Mouse (Mus musculus): ENCODE measurements at regions not wholly inside any gene's neighbourhood (a gene's known extent, or its start where the extent isn't known, plus 50 kb on each side); places are given as distances from the start of the nearest gene placed in this dataset.

GRCm38 (mm10) chr14:89061319-89061718 is 590.1 kb upstream of the Pcdh20 start:
- H3K4me1 ChIP-seq (ENCODE audit: control insufficient read depth in 1 of 2, insufficient read depth in 2 of 2, low read length in 2 of 2): no peaks in the 10 kb centered on the region
- no peak for DNase-seq (ENCODE audit: low read depth, low spot score)
- H3K27me3 ChIP-seq (ENCODE audit: control insufficient read depth in 1 of 2, insufficient read depth in 2 of 2, low read length in 2 of 2): no peaks in the 10 kb centered on the region

DNA sequence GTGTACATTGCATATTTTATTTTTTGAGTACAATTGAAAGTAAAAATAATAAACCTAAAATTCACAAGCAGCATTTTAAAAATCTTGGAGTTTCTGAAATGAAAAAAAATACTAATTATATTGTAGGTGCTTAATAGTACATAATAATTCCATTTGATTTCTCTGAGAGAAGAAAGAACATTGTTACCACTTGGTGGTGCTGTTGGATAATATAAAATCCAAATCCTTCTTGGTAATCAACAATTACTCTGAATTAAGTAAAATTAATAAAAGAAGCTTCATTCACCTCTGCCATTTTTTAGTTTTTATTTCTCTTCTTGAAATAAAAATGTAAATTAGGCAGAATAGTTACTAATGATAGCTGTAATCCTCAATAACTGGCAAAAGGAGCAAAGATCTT is 563.2 kb upstream of the Pcdh20 start:
- TF ChIP-seq TCF12 (IDR thresholded peaks at IDR 0.05; ENCODE audit: low read depth, low read length) (no peak), SMC3 (IDR thresholded peaks at IDR 0.05; ENCODE audit: low read depth, low read length) (peak; percentile 51), MEF2A (IDR thresholded peaks at IDR 0.05; ENCODE audit: extremely low read depth, insufficient replicate concordance, low read depth, low read length, poor library complexity, severe bottlenecking) (no peak), RAD21 (IDR thresholded peaks at IDR 0.05; ENCODE audit: low read depth, low read length) (peak; percentile 85), UBTF (IDR thresholded peaks at IDR 0.05; ENCODE audit: borderline replicate concordance, insufficient read depth, low read depth, low read length) (no peak), ELF1 (IDR thresholded peaks at IDR 0.05; ENCODE audit: low read depth, low read length) (no peak), BHLHE40 (IDR thresholded peaks at IDR 0.05; ENCODE audit: borderline replicate concordance, low read depth, low read length) (no peak), JUND (IDR thresholded peaks at IDR 0.05; ENCODE audit: low read depth, low read length) (no peak), MYB (IDR thresholded peaks at IDR 0.05; ENCODE audit: low read depth, low read length) (no peak), POLR2AphosphoS5 (IDR thresholded peaks at IDR 0.05; ENCODE audit: borderline replicate concordance, low read depth, low read length) (no peak), MXI1 (IDR thresholded peaks at IDR 0.05; ENCODE audit: low read depth, low read length) (no peak), EP300 (IDR thresholded peaks at IDR 0.05; ENCODE audit: low read depth in 1 of 2, low read length in 2 of 2) (no peak), SIN3A (IDR thresholded peaks at IDR 0.05; ENCODE audit: low read length) (no peak), TBP (IDR thresholded peaks at IDR 0.05; ENCODE audit: low read depth, low read length) (no peak), POLR2AphosphoS2 (IDR thresholded peaks at IDR 0.05; ENCODE audit: low read length) (no peak), ZC3H11A (IDR thresholded peaks at IDR 0.05; ENCODE audit: low read depth, low read length) (peak; percentile 41), ZNF384 (IDR thresholded peaks at IDR 0.05; ENCODE audit: low read depth, low read length) (no peak), E2F4 (IDR thresholded peaks at IDR 0.05; ENCODE audit: borderline replicate concordance, low read depth, low read length) (no peak), ZMIZ1 (IDR thresholded peaks at IDR 0.05; ENCODE audit: low read depth, low read length) (no peak), HCFC1 (IDR thresholded peaks at IDR 0.05; ENCODE audit: low read depth, low read length) (no peak), RCOR1 (IDR thresholded peaks at IDR 0.05; ENCODE audit: low read depth, low read length) (no peak), USF2 (IDR thresholded peaks at IDR 0.05; ENCODE audit: borderline replicate concordance in 1 of 2, insufficient read depth in 1 of 2, low read depth in 1 of 2, low read length in 2 of 2) (no peak), TAL1 (IDR thresholded peaks at IDR 0.05; ENCODE audit: low read length) (no peak), MAX (IDR thresholded peaks at IDR 0.05; ENCODE audit: low read length) (no peak), ETS1 (IDR thresholded peaks at IDR 0.05; ENCODE audit: low read depth, low read length) (no peak), CTCF (IDR thresholded peaks at IDR 0.05 in 2 of 3, conservative IDR thresholded peaks at IDR 0.05 in 1 of 3; ENCODE audit: control insufficient read depth in 1 of 3, insufficient read depth in 1 of 3, low read depth in 2 of 3, low read length in 3 of 3, poor library complexity in 1 of 3, severe bottlenecking in 1 of 3) (peak in 2 of 3 experiments; percentile 4 to 53; a peak in 2 of 6 replicates), MYC (IDR thresholded peaks at IDR 0.05; ENCODE audit: low read depth, low read length) (no peak)
- peak; percentile 59 for DNase-seq (ENCODE audit: low read depth, low spot score)
- Histone ChIP-seq H3K4me1 (ENCODE audit: control insufficient read depth in 1 of 2, insufficient read depth in 2 of 2, low read length in 2 of 2) (no peaks in the 10 kb centered on the region; a peak in 1 of 4 replicates), H3K27me3 (ENCODE audit: control insufficient read depth in 1 of 2, insufficient read depth in 2 of 2, low read length in 2 of 2) (no peaks in the 10 kb centered on the region), H3K9ac (ENCODE audit: control insufficient read depth, low read depth, low read length, poor library complexity, severe bottlenecking) (no peak overlapping the region), H3K36me3 (ENCODE audit: control insufficient read depth in 1 of 2, insufficient read depth in 2 of 2, low read length in 2 of 2) (no peaks in the 10 kb centered on the region), H3K27ac (ENCODE audit: control insufficient read depth, low read depth, low read length) (no peak overlapping the region), H3K79me2 (ENCODE audit: control insufficient read depth, insufficient read depth, low read length, poor library complexity) (no peaks in the 10 kb centered on the region), H3K4me3 (ENCODE audit: control insufficient read depth in 1 of 2, insufficient read depth in 1 of 2, low read depth in 2 of 2, low read length in 2 of 2) (no peak overlapping the region), H3K9me3 (replicated peaks; ENCODE audit: insufficient read depth, low read length) (no peaks in the 10 kb centered on the region)

More at GRCm38 (mm10) chr14:89061319-89061718, 590.1 kb upstream of the Pcdh20 start:
- Histone ChIP-seq H3K27ac (ENCODE audit: control insufficient read depth, low read depth, low read length) (no peak overlapping the region), H3K4me3 (ENCODE audit: control insufficient read depth in 1 of 2, insufficient read depth in 1 of 2, low read depth in 2 of 2, low read length in 2 of 2) (no peak overlapping the region), H3K79me2 (ENCODE audit: control insufficient read depth, insufficient read depth, low read length, poor library complexity) (no peaks in the 10 kb centered on the region), H3K36me3 (ENCODE audit: control insufficient read depth in 1 of 2, insufficient read depth in 2 of 2, low read length in 2 of 2) (no peaks in the 10 kb centered on the region), H3K9me3 (replicated peaks; ENCODE audit: insufficient read depth, low read length) (no peaks in the 10 kb centered on the region), H3K9ac (ENCODE audit: control insufficient read depth, low read depth, low read length, poor library complexity, severe bottlenecking) (no peak overlapping the region)
- TF ChIP-seq GATA1 (IDR thresholded peaks at IDR 0.05; ENCODE audit: low read depth, low read length) (no peak), KAT2A (conservative IDR thresholded peaks at IDR 0.05; ENCODE audit: low read depth, low read length) (no peak), JUND (IDR thresholded peaks at IDR 0.05; ENCODE audit: low read depth, low read length) (no peak), ELF1 (IDR thresholded peaks at IDR 0.05; ENCODE audit: low read depth, low read length) (no peak), RCOR1 (IDR thresholded peaks at IDR 0.05; ENCODE audit: low read depth, low read length) (no peak), MEF2A (IDR thresholded peaks at IDR 0.05; ENCODE audit: extremely low read depth, insufficient replicate concordance, low read depth, low read length, poor library complexity, severe bottlenecking) (no peak), USF1 (IDR thresholded peaks at IDR 0.05; ENCODE audit: low read depth, low read length) (no peak), SIN3A (IDR thresholded peaks at IDR 0.05; ENCODE audit: low read length) (no peak), NELFE (IDR thresholded peaks at IDR 0.05; ENCODE audit: low read depth, low read length) (no peak), MAFK (IDR thresholded peaks at IDR 0.05; ENCODE audit: borderline replicate concordance, low read depth, low read length) (no peak), TAL1 (IDR thresholded peaks at IDR 0.05; ENCODE audit: low read length) (no peak), EP300 (IDR thresholded peaks at IDR 0.05; ENCODE audit: low read depth in 1 of 2, low read length in 2 of 2) (no peak), BHLHE40 (IDR thresholded peaks at IDR 0.05; ENCODE audit: borderline replicate concordance, low read depth, low read length) (no peak)
